22 mouse cellular contexts compared by ENCODE assay signal in the genomic region with DNA sequence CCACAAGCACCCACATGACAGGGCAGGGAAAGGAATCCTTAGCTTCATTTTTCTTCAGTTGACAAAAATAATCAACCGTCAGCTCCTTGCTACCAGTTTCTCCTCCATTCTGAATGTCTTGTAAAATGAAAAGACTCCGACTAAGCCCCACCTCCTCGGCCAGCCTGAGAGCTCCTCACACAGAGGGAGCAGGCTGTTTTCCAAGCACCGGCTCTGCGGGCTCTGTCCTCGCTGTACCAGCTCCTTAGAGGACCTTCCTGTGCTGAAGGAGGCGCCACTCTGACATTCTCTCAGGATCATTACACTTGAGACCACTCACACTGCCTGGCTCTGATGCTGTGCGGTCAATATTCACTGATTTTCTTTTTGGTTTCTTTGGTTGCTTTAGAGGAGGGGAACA. TPM values are rescaled to one million over a fixed set of nuclear protein-coding genes. Genes with fewer than 3 reads are reported as not detected.
DNase-seq lines count a peak whose midpoint lies in the region; ATAC-seq lines count a peak whose summit lies in the region.
"Had no signal": no experiment of that assay in that cellular context is flagged by ENCODE, and none has a peak within 500 bp of the region (broad histone marks: within the 10 kb centered on the region; RNA-seq: fewer than 3 reads in every experiment).

No protein-coding gene starts in this region.

- H3K4me3 ChIP-seq in heart, embryonic 10.5 days = no peak overlapping the region
- H3K4me3 ChIP-seq in heart, embryonic 11.5 days (ENCODE audit: low read depth, low read length) = no peak overlapping the region

- no peak overlapping the region for H3K4me2 ChIP-seq in heart, embryonic 11.5 days

- no peak overlapping the region for H3K27ac ChIP-seq in heart, embryonic 10.5 days
- no peak overlapping the region for H3K27ac ChIP-seq in heart, embryonic 11.5 days (ENCODE audit: low read depth, low read length)

- peaks cover 8% of the 10 kb centered on the region; the same call in 1 of the 2 replicates for H3K4me1 ChIP-seq in heart, embryonic 10.5 days
- no peaks in the 10 kb centered on the region for H3K4me1 ChIP-seq in heart, embryonic 11.5 days (ENCODE audit: control insufficient read depth, insufficient read depth, low read length)

- no peaks in the 10 kb centered on the region for H3K9me3 ChIP-seq in heart, embryonic 10.5 days
- H3K9me3 ChIP-seq in heart, embryonic 11.5 days (replicated peaks; ENCODE audit: control insufficient read depth, low read length) = no peaks in the 10 kb centered on the region
- H3K9me3 ChIP-seq: G1E had no signal

- no peak overlapping the region for H3K9ac ChIP-seq in heart, embryonic 11.5 days (ENCODE audit: low read depth, low read length)

- H3K36me3 ChIP-seq in heart, embryonic 10.5 days = peaks cover 80% of the 10 kb centered on the region
- H3K36me3 ChIP-seq in heart, embryonic 11.5 days (ENCODE audit: control insufficient read depth, insufficient read depth, low read length) = peaks cover 33% of the 10 kb centered on the region

- 92% methylated on average over 8 of the region's 8 CpGs for WGBS in heart, embryonic 10.5 days
- 88% methylated on average over 8 of the region's 8 CpGs for WGBS in heart, embryonic 11.5 days (ENCODE audit: insufficient replicate concordance)

- no peak for DNase-seq in frontal cortex, postnatal 25 days (ENCODE audit: low spot score in 2 of 2)
- peak; percentile 13 for DNase-seq in heart, adult 11 months
- DNase-seq in heart, postnatal 10 days = no peak
- DNase-seq in heart, embryonic 10.5 days (ENCODE audit: low spot score) = peak; percentile 62
- peak; percentile 21 for DNase-seq in lung, postnatal 36 days
- DNase-seq in lung, postnatal 14 days = no peak
- DNase-seq: adrenal gland, adult 2 months; adrenal gland, adult 8-10 months; adrenal gland, postnatal 10 days; adrenal gland, postnatal 14 days; adrenal gland, postnatal 25 days; adrenal gland, postnatal 36 days; B cell, adult 2 months; cerebellum, adult 11 months; cerebellum, adult 11-12 months had no signal

- no peaks in the 10 kb centered on the region for H3K27me3 ChIP-seq in heart, embryonic 10.5 days (ENCODE audit: insufficient read depth, poor library complexity, severe bottlenecking)
- H3K27me3 ChIP-seq in heart, embryonic 11.5 days (ENCODE audit: control insufficient read depth, insufficient read depth, low read length) = no peaks in the 10 kb centered on the region
- H3K27me3 ChIP-seq: CH12.LX, Patski had no signal

- ATAC-seq in frontal cortex, adult (ENCODE audit: low TSS enrichment) = peak; percentile 72
- no peak for ATAC-seq in heart, embryonic 11.5 days (replicated peaks; ENCODE audit: insufficient number of reproducible peaks, low FRiP score, low TSS enrichment)
- ATAC-seq: activated CD4-positive, CD25-positive, alpha-beta regulatory T cell, adult 4 months; CD4-positive, CD25-positive, alpha-beta regulatory T cell, adult 4 months; Patski had no signal

- intact Hi-C loops in heart, postnatal 10 days (cut with DNase I) = no loop called here

RNA-seq across cellular contexts. Expression of gene Ino80d, which starts 14.3 kb away (rescaled TPM):
- 10 to 100 TPM; 25.7 to 26.6 TPM for total RNA-seq in heart, postnatal 10 days (2021)
- polyA plus RNA-seq in heart, embryonic 10.5 days (2016; fragmentation: Nextera tagmentation; extraction: Ambion mirVana) = 12.2 and 12.9 TPM in 2 replicates
- 6.1 and 13.8 TPM in 2 replicates for polyA plus RNA-seq in heart, embryonic 11.5 days (2014; fragmentation: Nextera tagmentation; extraction: Ambion mirVana)

Comparison
In these comparisons a context has a peak if more than half of its experiments do, and no peak if none do; other contexts are left out.
1. DNase-seq: peak in heart, adult 11 months (single experiment), heart, embryonic 10.5 days (single experiment) and lung, postnatal 36 days (single experiment); none in frontal cortex, postnatal 25 days (0 of 2), heart, postnatal 10 days (0 of 2) and lung, postnatal 14 days (single experiment).